Mouse (Mus musculus) thymus, adult 2 months (tissue): ENCODE data around the gene Txk. TPM values are rescaled to one million over a fixed set of nuclear protein-coding genes. Genes with fewer than 3 reads are reported as not detected.

Experiments
- DNase-seq: peaks from one replicate; pipeline ENCODE4 v3.0.0; 2021
- H3K27ac ChIP-seq: fragments of 200-500 bp; 2 replicates; pipeline ENCODE4 v1.5.1; 2012; ENCODE audit warnings: low read length, control low read depth; ENCODE audit not compliant: control insufficient read depth, insufficient read depth
- H3K27me3 ChIP-seq: fragments of 200-500 bp; 2 replicates; pipeline ENCODE4 v1.6.1; 2012; ENCODE audit warnings: mild to moderate bottlenecking, low read length, moderate library complexity, mixed read lengths; ENCODE audit not compliant: control insufficient read depth, insufficient read depth
- H3K36me3 ChIP-seq: fragments of 200-500 bp; 2 replicates; pipeline ENCODE4 v1.6.1; 2012; ENCODE audit warnings: mild to moderate bottlenecking, low read length, moderate library complexity; ENCODE audit not compliant: control insufficient read depth, insufficient read depth
- H3K4me1 ChIP-seq: fragments of 200-500 bp; replicated peaks from 2 replicates; pipeline ENCODE4 v1.6.1; 2012; ENCODE audit warnings: low read length; ENCODE audit not compliant: control insufficient read depth, insufficient read depth
- H3K4me3 ChIP-seq: fragments of 200-500 bp; 2 replicates; pipeline ENCODE4 v1.5.1; 2012; ENCODE audit warnings: mild to moderate bottlenecking, low read length, control low read depth, moderate library complexity; ENCODE audit not compliant: control insufficient read depth, insufficient read depth
- CTCF ChIP-seq: fragments of 200-500 bp; IDR thresholded peaks from 2 replicates; pipeline ENCODE4 v1.5.1; 2012; ENCODE audit warnings: mild to moderate bottlenecking, control low read depth, low read length, moderate library complexity, borderline replicate concordance; ENCODE audit not compliant: control insufficient read depth, poor library complexity, insufficient read depth; ENCODE audit errors: extremely low read depth
- POLR2A ChIP-seq: fragments of 200-500 bp; IDR thresholded peaks from 2 replicates; pipeline ENCODE4 v1.6.1; 2012; ENCODE audit warnings: mild to moderate bottlenecking, low read length, control low read depth, moderate library complexity; ENCODE audit not compliant: control insufficient read depth, poor library complexity, insufficient read depth; ENCODE audit errors: extremely low read depth
- WGBS: fragments of 180-500 bp; shearing (Covaris S2); methylation state at CpG from one replicate; pipeline ENCODE4 v1.1.7; 2018; 5-methylcytosine and 5-hydroxymethylcytosine counted together
- polyA plus RNA-seq: library from polyadenylated mRNA; depleted of rRNA; stranded (reverse); fragments of >200 nt; gene quantifications from 2 replicates; pipeline ENCODE4 v1.2.3, GENCODE M21; 2012; rRNA removed

Gene Txk
- polyA plus RNA-seq: 20.0 and 22.8 TPM in 2 replicates

DNA sequence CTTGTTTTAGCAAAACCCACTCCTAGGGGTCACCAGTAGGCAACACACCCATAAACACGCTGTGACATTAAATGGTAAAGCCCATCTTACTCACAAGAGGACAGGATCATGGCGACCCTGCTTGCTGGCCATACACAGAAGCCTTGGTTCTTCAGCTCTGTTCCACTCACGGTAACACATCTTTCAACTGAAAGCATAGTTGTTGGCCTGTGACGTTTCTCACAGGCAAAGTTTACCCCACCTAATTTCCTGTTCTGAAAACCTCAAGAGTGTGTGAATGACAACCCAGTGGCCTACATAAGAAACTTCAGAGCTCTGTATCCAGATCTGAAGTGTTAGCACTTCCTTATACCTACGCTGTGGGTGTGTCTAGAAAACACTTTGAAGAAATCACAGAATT, at the start of gene Txk:
Txk (minus strand) TSS at position 193 of the 400 bp plus-strand sequence.
- peak within 1 kb of the TSS; percentile 92 for H3K27ac ChIP-seq
- H3K36me3 ChIP-seq: peaks cover 30% of the 10 kb centered on the region
- TF ChIP-seq POLR2A (no peak), CTCF (no peak)
- no peaks in the 10 kb centered on the region for H3K27me3 ChIP-seq
- peaks cover 30% of the 10 kb centered on the region for H3K4me1 ChIP-seq
- WGBS: 23% methylated on average over 5 of the region's 5 CpGs
- H3K4me3 ChIP-seq: peak within 1 kb of the TSS; percentile 54
- DNase-seq: peak; percentile 69

DNA sequence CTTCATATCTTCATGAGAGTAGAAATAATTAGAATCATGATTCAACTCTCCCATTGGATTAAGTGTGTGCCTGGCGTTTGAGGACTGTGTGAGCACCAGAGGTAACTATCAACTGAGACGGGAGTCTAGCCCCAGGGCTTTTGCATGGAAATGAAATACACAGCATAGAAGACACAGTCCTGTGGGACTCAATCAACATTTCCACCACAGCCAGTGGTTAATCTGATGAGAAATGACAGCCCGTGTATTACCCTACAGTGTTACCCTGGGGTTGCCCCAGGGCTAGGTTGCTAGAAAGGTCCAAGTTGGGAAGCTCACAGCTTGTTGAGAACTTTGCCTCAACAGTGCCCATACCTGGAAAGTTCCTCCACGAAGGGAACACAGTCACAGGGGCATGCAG, 46.0 kb upstream of the Txk start:
- peaks cover 23% of the 10 kb centered on the region for H3K4me1 ChIP-seq
- no peak for DNase-seq

DNA sequence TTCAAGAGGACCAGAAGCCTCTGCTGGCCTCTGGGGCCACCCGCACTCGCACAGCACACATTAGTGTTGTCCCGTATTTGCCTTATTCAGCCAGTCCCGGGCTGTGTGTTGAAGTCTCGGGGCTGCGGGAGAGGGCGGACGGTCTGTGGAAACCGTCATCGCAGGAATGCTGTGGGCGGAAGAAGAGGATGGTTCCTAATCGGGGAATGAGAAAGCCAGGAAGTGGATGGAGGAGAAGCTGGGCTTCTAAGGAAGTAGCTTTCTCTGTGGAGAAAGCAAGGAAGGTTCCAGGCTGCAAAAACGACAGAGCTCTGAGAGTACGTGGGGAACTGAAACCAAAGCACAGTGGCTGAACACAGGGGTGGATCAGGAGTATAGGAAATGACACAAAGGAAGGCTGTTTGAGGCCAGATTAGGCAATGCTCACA, 43.6 kb upstream of the Txk start:
- no peak for DNase-seq
- Histone ChIP-seq H3K27me3 (no peaks in the 10 kb centered on the region), H3K4me1 (peaks cover 28% of the 10 kb centered on the region), H3K4me3 (peak overlapping the region; percentile 38), H3K27ac (no peak overlapping the region), H3K36me3 (no peaks in the 10 kb centered on the region)
- TF ChIP-seq CTCF (0 out of 2 replicates have a peak, but pooled peaks have one; percentile 11), POLR2A (no peak)
- 23% methylated on average over 14 of the region's 14 CpGs for WGBS

More for the DNA sequence above, 46.0 kb upstream of the Txk start:
- Histone ChIP-seq H3K4me3 (no peak overlapping the region), H3K27me3 (no peaks in the 10 kb centered on the region), H3K36me3 (no peaks in the 10 kb centered on the region), H3K27ac (no peak overlapping the region)
- no peak for TF ChIP-seq CTCF
- TF ChIP-seq POLR2A: no peak
- WGBS: 93% methylated on average over 4 of the region's 4 CpGs

DNA sequence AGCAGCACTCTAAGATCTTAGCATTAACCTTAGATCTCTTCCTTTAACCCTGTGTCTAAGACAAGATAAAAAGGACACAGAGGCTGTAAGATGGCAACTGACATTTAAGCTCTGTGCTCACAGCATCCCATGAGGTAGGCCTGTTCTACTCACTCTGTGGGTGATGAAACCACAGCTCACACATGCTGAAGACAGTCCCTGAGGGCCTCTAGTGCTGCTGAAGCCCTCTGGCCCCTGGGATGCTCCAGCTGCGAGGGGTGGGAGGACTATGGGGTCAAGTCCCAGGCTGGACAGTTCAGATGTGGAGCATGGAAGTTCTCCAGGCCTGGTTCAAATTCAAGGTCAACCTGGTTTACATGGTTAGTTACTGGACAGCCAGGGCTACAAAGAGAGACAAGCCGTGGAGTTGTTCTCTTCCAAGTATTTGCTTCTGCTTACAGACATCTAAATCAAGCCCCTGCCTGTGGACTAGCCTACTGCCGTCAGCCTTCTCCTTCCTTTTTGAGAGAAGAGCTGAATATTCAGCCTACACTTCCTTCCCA, 40.8 kb upstream of the Txk start:
- H3K27ac ChIP-seq: peak overlapping the region; percentile 54; the same call in 1 of the 2 replicates
- TF ChIP-seq POLR2A: no peak
- no peak for TF ChIP-seq CTCF
- no peaks in the 10 kb centered on the region for H3K36me3 ChIP-seq
- no peak for DNase-seq
- no peak overlapping the region for H3K4me3 ChIP-seq
- peaks cover 25% of the 10 kb centered on the region for H3K4me1 ChIP-seq
- WGBS: 56% methylated on average over 3 of the region's 3 CpGs
- H3K27me3 ChIP-seq: no peaks in the 10 kb centered on the region

DNA sequence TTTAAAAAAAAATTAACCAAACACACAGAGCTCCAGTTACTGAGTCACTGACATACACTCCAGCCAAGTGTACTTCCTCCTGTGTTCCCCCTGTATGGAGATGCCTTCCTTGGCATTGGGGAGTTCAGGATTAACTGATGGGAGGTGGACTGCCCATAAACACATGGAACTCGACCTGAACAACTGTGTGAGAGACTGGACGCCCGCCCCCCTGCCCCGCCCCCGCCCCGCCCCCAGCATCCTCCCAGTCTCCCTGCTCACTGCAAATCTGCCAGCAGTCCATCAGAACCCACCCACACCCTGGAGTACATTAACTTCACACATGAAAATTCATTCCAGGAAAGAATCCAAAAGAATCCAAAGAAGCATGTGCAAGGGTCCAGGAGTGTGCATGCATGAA, 39.2 kb upstream of the Txk start:
- 80% methylated on average over 6 of the region's 6 CpGs for WGBS

DNA sequence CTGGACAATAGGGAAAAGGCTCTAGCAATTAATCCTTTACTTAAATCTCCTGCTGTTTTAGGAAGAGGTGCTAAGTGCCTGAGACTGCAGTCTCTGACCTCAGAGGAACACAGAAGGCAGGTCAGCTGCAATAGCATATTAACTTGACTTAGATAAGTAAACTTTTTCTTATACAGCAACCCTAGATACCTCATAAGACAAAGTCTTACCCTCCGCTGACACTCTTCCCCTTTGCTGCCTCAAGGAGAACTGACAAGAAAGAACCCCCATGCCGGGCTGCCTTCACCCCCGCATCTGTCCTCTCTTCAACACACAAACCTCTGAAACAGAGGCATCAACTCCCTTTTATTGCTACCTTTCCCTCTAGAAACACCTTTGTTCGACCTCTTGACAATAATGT, 38.8 kb upstream of the Txk start:
- Histone ChIP-seq H3K27me3 (no peaks in the 10 kb centered on the region), H3K27ac (no peak overlapping the region), H3K4me3 (no peak overlapping the region), H3K36me3 (no peaks in the 10 kb centered on the region), H3K4me1 (peaks cover 23% of the 10 kb centered on the region)
- TF ChIP-seq POLR2A (no peak), CTCF (no peak)
- 87% methylated on average over 4 of the region's 4 CpGs for WGBS
- DNase-seq: no peak

More for the DNA sequence above, 39.2 kb upstream of the Txk start:
- no peak for TF ChIP-seq CTCF
- no peak for TF ChIP-seq POLR2A
- no peak for DNase-seq
- no peak overlapping the region for H3K4me3 ChIP-seq
- H3K27me3 ChIP-seq: no peaks in the 10 kb centered on the region
- no peaks in the 10 kb centered on the region for H3K36me3 ChIP-seq
- no peak overlapping the region for H3K27ac ChIP-seq
- peaks cover 25% of the 10 kb centered on the region for H3K4me1 ChIP-seq

DNA sequence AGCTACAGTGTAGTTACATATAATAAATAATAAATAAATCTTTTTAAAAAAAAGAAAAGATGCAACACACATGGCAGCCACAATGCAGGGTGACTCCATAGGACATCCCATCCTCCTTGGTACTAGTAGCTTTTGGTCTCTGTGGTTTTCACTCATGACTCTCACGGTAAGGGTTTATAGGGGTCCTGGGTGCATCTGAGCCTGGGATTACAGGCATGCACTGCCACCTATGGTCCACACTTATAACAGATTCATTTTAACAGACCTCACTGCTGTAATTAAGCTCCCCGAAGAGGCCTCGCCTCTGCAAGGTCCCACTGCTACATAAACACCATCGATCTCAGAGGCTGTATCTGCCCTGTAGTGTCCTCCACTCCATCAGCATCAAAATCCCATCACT, 32.9 kb upstream of the Txk start:
- Histone ChIP-seq H3K27ac (no peak overlapping the region), H3K4me3 (no peak overlapping the region), H3K4me1 (no peaks in the 10 kb centered on the region), H3K36me3 (no peaks in the 10 kb centered on the region), H3K27me3 (no peaks in the 10 kb centered on the region)
- DNase-seq: peak; percentile 41
- TF ChIP-seq POLR2A: no peak
- no peak for TF ChIP-seq CTCF
- WGBS: 68% methylated on average over 4 of the region's 4 CpGs
